Mouse (Mus musculus): ENCODE measurements at regions not wholly inside any gene's neighbourhood (a gene's known extent, or its start where the extent isn't known, plus 50 kb on each side); places are given as distances from the start of the nearest gene placed in this dataset.

DNA sequence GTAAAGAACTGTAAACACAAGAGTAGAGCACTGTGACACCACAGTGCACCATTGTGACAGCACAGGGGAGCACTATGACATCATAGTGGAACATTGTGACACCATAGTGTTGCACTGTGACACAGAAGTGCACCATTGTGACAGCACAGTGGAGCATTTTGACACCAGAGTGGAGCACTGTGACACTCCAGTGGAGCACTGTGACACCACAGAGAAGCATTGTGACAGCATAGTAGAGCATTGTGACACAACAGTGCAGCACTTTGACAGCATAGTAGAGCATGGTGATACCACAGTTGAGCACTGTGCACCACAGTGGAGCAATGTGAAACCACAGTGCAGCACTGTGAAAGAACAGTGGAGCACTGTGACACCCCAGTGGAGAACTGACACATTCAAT, 2750.4 kb upstream of the Gm8797 start:
- ATAC-seq (replicated peaks; ENCODE audit: low read depth, poor library complexity, severe bottlenecking): peak; percentile 45

DNA sequence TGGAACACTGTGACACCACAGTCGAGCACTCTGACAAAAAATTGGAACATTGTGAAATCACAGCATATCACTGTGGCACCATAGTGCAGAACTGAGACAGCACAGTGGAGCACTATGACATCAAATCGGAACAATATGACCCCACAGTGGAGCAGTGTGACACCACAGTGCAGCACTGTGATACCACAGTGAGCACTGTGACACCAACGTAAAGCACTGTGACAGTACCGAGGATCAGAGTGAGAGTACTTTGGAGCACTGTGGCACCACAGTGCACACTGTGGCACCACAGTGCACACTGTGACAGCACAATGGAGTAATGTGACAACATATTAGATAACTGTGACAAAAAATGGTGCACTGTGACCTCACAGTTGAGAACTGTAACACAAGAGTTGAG, 2749.4 kb upstream of the Gm8797 start:
- no peak for ATAC-seq (replicated peaks; ENCODE audit: low read depth, poor library complexity, severe bottlenecking)

- 0 out of 2 replicates have a peak, but pooled peaks have one; percentile 26 for ATAC-seq (replicated peaks; ENCODE audit: low read depth, poor library complexity, severe bottlenecking)
These were observed 2749.0 kb upstream of the Gm8797 start for GRCm38 (mm10) chr3:3001639-3002038.

DNA sequence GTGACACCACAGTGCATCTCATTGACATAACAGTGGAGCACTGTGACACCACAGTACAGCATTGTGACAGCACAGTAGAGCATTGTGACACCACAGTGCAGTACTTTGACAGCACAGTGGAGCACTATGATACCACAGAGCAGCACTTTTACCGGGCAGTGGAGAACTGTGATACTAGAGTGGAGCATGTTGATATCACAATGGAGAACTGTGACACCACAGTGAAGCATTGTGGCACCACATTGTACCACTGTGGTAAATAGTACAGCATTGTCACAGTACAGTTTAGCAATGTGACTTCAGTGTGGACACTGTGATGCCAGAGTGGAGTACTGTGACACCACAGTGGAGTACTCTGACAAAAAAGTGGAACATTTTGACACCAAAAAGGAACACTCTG, 2747.2 kb upstream of the Gm8797 start:
- no peak for ATAC-seq (replicated peaks; ENCODE audit: low read depth, poor library complexity, severe bottlenecking)

DNA sequence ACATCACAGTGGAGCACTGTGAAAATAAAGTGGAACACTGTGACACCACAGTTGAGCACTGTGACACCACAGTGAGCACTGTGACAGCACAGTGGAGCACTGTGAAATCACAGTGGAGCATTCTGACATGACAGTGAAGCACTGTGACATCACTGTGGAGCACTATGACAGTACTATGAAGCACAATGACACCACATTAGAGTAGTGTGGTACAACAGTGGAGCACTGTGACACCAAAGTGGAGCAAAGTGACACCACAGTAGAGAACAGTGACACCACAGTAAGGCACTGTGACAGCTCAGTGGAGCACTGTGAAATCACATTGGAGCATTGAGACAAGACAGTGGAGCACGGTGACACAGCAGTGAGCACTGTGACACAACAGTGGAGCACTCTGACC, 2739.5 kb upstream of the Gm8797 start:
- ATAC-seq (replicated peaks; ENCODE audit: low read depth, poor library complexity, severe bottlenecking): no peak

DNA sequence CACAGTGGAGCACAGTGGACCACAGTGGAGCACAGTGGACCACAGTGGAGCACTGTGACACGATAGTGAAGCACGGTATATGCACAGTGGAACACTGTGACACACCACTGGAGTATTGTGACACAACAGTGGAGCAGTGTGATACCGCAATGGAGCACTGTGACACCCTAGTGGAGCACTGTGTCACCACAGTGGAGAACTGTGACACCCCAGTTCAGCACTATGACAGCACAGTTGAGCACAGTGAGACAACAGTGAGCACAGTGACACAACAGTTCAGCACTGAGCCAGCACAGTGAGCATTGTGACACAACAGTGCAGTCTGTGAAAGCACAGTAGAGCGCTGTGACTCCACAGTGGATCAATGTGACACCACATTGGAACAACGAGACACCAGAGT, 2737.7 kb upstream of the Gm8797 start:
- no peak for ATAC-seq (replicated peaks; ENCODE audit: low read depth, poor library complexity, severe bottlenecking)

DNA sequence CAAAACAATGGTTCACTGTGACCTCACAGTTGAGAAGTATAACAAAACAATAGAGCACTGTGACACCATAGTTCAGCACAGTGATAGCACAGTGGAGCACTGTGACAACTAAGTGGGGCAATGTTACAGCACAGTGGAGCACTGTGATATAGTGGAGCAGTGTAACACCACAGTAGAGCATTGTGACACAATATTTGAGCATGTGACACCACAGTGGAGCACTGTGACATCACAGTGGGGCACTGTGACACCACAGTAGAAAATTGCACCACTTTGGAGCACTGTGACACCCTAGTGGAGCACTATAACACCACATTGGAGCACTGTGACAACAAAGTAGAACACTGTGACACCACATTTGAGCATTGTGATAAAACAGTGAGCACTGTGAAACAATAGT, 2735.6 kb upstream of the Gm8797 start:
- peak; percentile 49; the same call in 1 of the 2 replicates for ATAC-seq (replicated peaks; ENCODE audit: low read depth, poor library complexity, severe bottlenecking)

GRCm38 (mm10) chr3:3016572-3016971, 2734.0 kb upstream of the Gm8797 start:
- ATAC-seq (replicated peaks; ENCODE audit: low read depth, poor library complexity, severe bottlenecking): no peak

DNA sequence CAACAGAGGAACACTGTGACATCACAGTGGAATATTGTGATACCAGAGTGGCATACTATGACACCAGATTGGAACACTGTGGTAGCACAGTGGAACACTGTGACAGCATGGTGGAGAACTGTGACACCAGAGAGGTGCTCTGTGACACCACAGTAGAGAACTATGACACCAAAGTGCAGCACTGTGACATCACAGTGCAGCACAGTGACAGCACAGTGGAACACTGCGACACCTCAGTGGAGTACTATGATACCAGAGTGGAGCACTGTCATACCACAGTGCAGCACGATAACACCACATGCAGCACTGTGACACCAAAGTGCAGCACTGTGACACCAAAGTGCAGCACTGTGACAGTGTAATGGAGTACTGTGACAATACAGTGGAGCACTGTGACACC, 2717.8 kb upstream of the Gm8797 start:
- no peak for ATAC-seq (replicated peaks; ENCODE audit: low read depth, poor library complexity, severe bottlenecking)
